ENCODE assay signal across 10 mouse cellular contexts in the genomic region with DNA sequence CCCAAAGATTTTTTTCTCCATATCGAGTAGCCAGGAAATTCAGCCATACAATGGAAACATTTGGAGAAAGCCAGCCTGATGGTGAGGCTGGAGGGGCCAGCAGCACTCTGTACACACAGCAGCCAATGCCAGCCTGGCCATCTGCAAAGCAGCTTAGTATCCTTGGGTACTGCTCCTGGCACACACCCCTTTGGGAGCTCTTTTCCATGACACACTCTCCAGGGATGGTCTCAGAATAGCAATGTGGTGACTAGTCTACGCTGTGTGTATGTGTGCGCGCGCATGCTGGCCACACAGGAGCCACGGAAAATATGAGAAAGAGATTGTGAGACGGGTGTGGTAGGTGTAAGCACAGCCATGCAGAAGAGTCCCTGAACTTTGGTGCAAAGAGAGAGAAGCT.
DNase-seq lines count a peak whose midpoint lies in the region; ATAC-seq lines count a peak whose summit lies in the region.
"Had no signal": no experiment of that assay in that cellular context is flagged by ENCODE, and none has a peak within 500 bp of the region (broad histone marks: within the 10 kb centered on the region; RNA-seq: fewer than 3 reads in every experiment).

No protein-coding gene starts in this region.

- peaks cover 11% of the 10 kb centered on the region for H3K4me1 ChIP-seq in midbrain, embryonic 12.5 days

- 0 out of 2 replicates have a peak overlapping the region, but pooled peaks have one; percentile 46 for H3K27ac ChIP-seq in midbrain, embryonic 12.5 days (replicated peaks)

- H3K9me3 ChIP-seq in midbrain, embryonic 12.5 days, result no peaks in the 10 kb centered on the region

- no peak overlapping the region for H3K4me2 ChIP-seq in midbrain, embryonic 12.5 days (replicated peaks)

- H3K9ac ChIP-seq in midbrain, embryonic 12.5 days (replicated peaks), result no peak overlapping the region

- H3K4me3 ChIP-seq in midbrain, embryonic 12.5 days, result no peak overlapping the region

- WGBS in midbrain, embryonic 12.5 days, result 82% methylated on average over 7 of the region's 7 CpGs

- no peaks in the 10 kb centered on the region for H3K36me3 ChIP-seq in midbrain, embryonic 12.5 days

- DNase-seq in cerebellum, postnatal 10 days, result peak; percentile 69 to 78
- peak; percentile 3 for DNase-seq in layer of hippocampus, adult 9-11 months
- no peak for DNase-seq in layer of hippocampus, adult 11-12 months (ENCODE audit: low spot score)
- DNase-seq in frontal cortex, postnatal 14 days (ENCODE audit: low spot score in 2 of 2), result peak; percentile 5 to 6
- DNase-seq in spleen, adult 12 weeks (ENCODE audit: low spot score), result no peak
- no peak for DNase-seq in liver
- DNase-seq: spleen, adult 18-20 months had no signal

- no peaks in the 10 kb centered on the region for H3K27me3 ChIP-seq in midbrain, embryonic 12.5 days

- ATAC-seq in cerebellum, adult (ENCODE audit: insufficient number of reproducible peaks, low FRiP score, low TSS enrichment), result no peak
- 0 out of 2 replicates have a peak, but pooled peaks have one; percentile 52 for ATAC-seq in midbrain, embryonic 12.5 days (ENCODE audit: low FRiP score, low read depth)
- ATAC-seq: intestine, postnatal 0 days had no signal

Comparison
In these comparisons a context has a peak if more than half of its experiments do, and no peak if none do; other contexts are left out.
1. DNase-seq: peak in cerebellum, postnatal 10 days (2 of 2), layer of hippocampus, adult 9-11 months (single experiment) and frontal cortex, postnatal 14 days (2 of 2); none in layer of hippocampus, adult 11-12 months (single experiment), spleen, adult 12 weeks (single experiment) and liver (single experiment).